Mouse (Mus musculus) liver, embryonic 16.5 days (tissue): Measurements from ENCODE around the gene Sparcl1. TPM values are rescaled to one million over a fixed set of nuclear protein-coding genes. Genes with fewer than 3 reads are reported as not detected.

Experiments used
- ATAC-seq: fragments of 200-750 bp; cut with Nextera tagmentation; 2 replicates; pipeline ENCODE4 v1.8.0; 2017; ENCODE audit warnings: low read depth, mild to moderate bottlenecking, moderate number of reproducible peaks, moderate library complexity
- H3K27ac ChIP-seq: fragments of 300-500 bp; sonication (generic); 2 replicates; pipeline ENCODE4 v1.5.1; 2014; ENCODE audit warnings: mild to moderate bottlenecking, low read length
- H3K27me3 ChIP-seq: fragments of 300-500 bp; sonication (generic); 2 replicates; pipeline ENCODE4 v1.6.1; 2014; ENCODE audit warnings: low read depth, low read length, mixed read lengths; ENCODE audit not compliant: control insufficient read depth, insufficient read depth
- H3K36me3 ChIP-seq: fragments of 300-500 bp; sonication (generic); 2 replicates; pipeline ENCODE4 v1.6.1; 2014; ENCODE audit warnings: mild to moderate bottlenecking; ENCODE audit not compliant: control insufficient read depth, insufficient read depth
- H3K4me1 ChIP-seq: fragments of 300-500 bp; sonication (generic); 2 replicates; pipeline ENCODE4 v1.6.1; 2014; ENCODE audit warnings: low read depth, low read length, mixed read lengths; ENCODE audit not compliant: control insufficient read depth
- H3K4me2 ChIP-seq: fragments of 300-500 bp; sonication (generic); 2 replicates; pipeline ENCODE4 v1.6.1; 2014; ENCODE audit warnings: low read depth, low read length, mixed read lengths
- H3K4me3 ChIP-seq: fragments of 300-500 bp; sonication (generic); 2 replicates; pipeline ENCODE4 v1.5.1; 2014; ENCODE audit warnings: low read depth, mild to moderate bottlenecking, low read length
- H3K9ac ChIP-seq: fragments of 300-500 bp; sonication (generic); 2 replicates; pipeline ENCODE4 v1.6.1; 2014; ENCODE audit warnings: low read depth, low read length
- H3K9me3 ChIP-seq: fragments of 300-500 bp; sonication (generic); replicated peaks from 2 replicates; pipeline ENCODE4 v1.6.1; 2016; ENCODE audit warnings: low read length; ENCODE audit not compliant: control insufficient read depth
- WGBS: fragments of 180-500 bp; shearing (Covaris S2); extraction: QIAGEN DNeasy Blood & Tissue Kit; methylation state at CpG from one replicate; pipeline ENCODE4 v1.1.7; 2014; ENCODE audit not compliant: insufficient replicate concordance; 5-methylcytosine and 5-hydroxymethylcytosine counted together
- polyA plus RNA-seq: library from polyadenylated mRNA; unstranded; fragments of >200 nt; fragmentation: Nextera tagmentation; extraction: Ambion mirVana; gene quantifications from 2 replicates; pipeline ENCODE4 v1.2.1, GENCODE M21; 2015

Sparcl1 gene
- 3.1 and 5.1 TPM in 2 replicates for polyA plus RNA-seq

- Histone ChIP-seq H3K36me3 (no peaks in the 10 kb centered on the region), H3K9me3 (no peaks in the 10 kb centered on the region), H3K9ac (no peak within 1 kb of the TSS), H3K4me1 (no peaks in the 10 kb centered on the region), H3K4me2 (no peak within 1 kb of the TSS), H3K4me3 (no peak within 1 kb of the TSS), H3K27ac (no peak within 1 kb of the TSS), H3K27me3 (no peaks in the 10 kb centered on the region)
- no peak for ATAC-seq
- WGBS = 47% methylated on average over 15 of the region's 15 CpGs
These were observed at the start of gene Sparcl1 for GRCm38 (mm10) chr5:104113491-104114172. Gene Sparcl1, minus strand, starts transcription at chr5:104113733.

DNA sequence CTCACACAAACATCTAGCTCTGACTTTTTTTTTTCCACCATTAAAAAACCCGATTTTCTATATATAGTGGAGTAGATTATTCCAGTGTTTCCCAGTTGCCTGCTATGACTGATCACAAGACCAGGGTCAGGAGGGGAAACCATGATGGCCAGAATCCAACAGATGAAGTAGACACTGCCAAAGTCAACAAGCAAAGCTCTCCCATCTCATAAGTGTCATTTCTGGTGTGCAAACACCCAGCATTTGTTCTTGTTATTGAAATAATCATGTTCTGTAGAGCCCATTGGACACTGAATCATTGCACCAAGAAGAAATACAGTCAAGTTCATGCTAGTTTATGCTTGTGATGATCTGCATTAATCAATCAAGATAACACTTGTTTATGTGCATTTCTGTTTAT lies 47.9 kb upstream of the Sparcl1 start:
- H3K27ac ChIP-seq = no peak overlapping the region
- 39% methylated on average over 1 of the region's 1 CpGs for WGBS
- no peak for ATAC-seq

DNA sequence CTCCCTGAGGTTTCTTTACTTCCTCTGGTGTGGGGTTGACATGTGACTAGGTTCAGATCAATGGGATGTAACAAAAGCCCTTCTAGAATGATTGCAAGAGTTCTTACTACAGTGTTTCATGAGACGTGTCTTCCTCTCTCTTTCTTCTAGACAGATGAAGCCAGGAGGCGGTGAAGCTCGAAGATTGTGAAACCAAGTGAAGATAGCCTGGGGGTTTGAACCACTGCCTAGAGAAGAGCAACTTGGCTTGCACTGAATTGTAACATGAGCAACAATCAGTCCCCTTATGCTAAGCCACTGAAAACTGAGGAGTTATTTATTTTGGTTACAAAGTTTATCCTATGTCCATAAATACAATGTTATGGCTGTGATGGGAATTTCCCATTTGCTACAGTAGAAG lies 47.0 kb upstream of the Sparcl1 start:
- no peak overlapping the region for H3K4me2 ChIP-seq
- H3K9me3 ChIP-seq = no peaks in the 10 kb centered on the region
- H3K9ac ChIP-seq = no peak overlapping the region
- 53% methylated on average over 3 of the region's 3 CpGs for WGBS
- H3K4me3 ChIP-seq = no peak overlapping the region
- no peak overlapping the region for H3K27ac ChIP-seq
- no peak for ATAC-seq
- no peaks in the 10 kb centered on the region for H3K27me3 ChIP-seq
- H3K36me3 ChIP-seq = no peaks in the 10 kb centered on the region
- no peaks in the 10 kb centered on the region for H3K4me1 ChIP-seq

More for the DNA sequence above, 47.9 kb upstream of the Sparcl1 start:
- no peak overlapping the region for H3K4me3 ChIP-seq
- H3K27me3 ChIP-seq = no peaks in the 10 kb centered on the region
- no peaks in the 10 kb centered on the region for H3K4me1 ChIP-seq
- H3K9ac ChIP-seq = no peak overlapping the region
- no peaks in the 10 kb centered on the region for H3K9me3 ChIP-seq
- H3K4me2 ChIP-seq = no peak overlapping the region
- no peaks in the 10 kb centered on the region for H3K36me3 ChIP-seq

GRCm38 (mm10) chr5:104158332-104159052 lies 45.0 kb upstream of the Sparcl1 start:
- Histone ChIP-seq H3K4me1 (no peaks in the 10 kb centered on the region), H3K9ac (no peak overlapping the region), H3K9me3 (no peaks in the 10 kb centered on the region), H3K36me3 (no peaks in the 10 kb centered on the region), H3K4me2 (no peak overlapping the region), H3K27ac (no peak overlapping the region), H3K4me3 (no peak overlapping the region), H3K27me3 (no peaks in the 10 kb centered on the region)
- 59% methylated on average over 7 of the region's 7 CpGs for WGBS
- no peak for ATAC-seq

DNA sequence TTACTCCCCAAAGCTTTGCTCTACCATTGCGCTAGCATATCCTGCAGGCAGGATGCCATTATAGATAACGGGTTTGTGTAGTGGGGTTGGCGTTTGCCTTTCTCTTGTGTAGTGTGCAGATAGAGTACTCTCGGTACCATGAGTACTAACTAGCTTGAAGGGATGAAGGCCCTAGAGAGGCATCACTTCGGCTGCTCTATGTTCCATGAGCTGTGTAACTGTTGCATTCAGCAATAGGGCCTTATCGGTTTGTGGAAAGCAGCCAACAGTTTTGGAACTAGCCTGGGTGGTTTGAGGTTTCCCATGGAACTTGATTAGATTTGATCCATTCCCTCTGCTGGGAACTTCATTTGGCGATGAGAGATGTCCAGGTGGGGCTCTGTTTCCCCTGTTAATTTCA lies 44.2 kb upstream of the Sparcl1 start:
- H3K27ac ChIP-seq = no peak overlapping the region
- no peaks in the 10 kb centered on the region for H3K27me3 ChIP-seq
- H3K4me3 ChIP-seq = no peak overlapping the region
- H3K4me1 ChIP-seq = no peaks in the 10 kb centered on the region
- ATAC-seq = no peak
- WGBS = 74% methylated on average over 7 of the region's 7 CpGs
- no peaks in the 10 kb centered on the region for H3K9me3 ChIP-seq
- no peaks in the 10 kb centered on the region for H3K36me3 ChIP-seq
- H3K4me2 ChIP-seq = no peak overlapping the region
- H3K9ac ChIP-seq = no peak overlapping the region

- no peaks in the 10 kb centered on the region for H3K36me3 ChIP-seq
- WGBS = 71% methylated on average over 6 of the region's 6 CpGs
- no peak overlapping the region for H3K9ac ChIP-seq
- no peak for ATAC-seq
- H3K4me1 ChIP-seq = no peaks in the 10 kb centered on the region
- H3K4me2 ChIP-seq = no peak overlapping the region
- no peaks in the 10 kb centered on the region for H3K27me3 ChIP-seq
- H3K27ac ChIP-seq = no peak overlapping the region
- H3K4me3 ChIP-seq = no peak overlapping the region
- no peaks in the 10 kb centered on the region for H3K9me3 ChIP-seq
These were observed 36.7 kb upstream of the Sparcl1 start for GRCm38 (mm10) chr5:104150196-104150595.

- no peaks in the 10 kb centered on the region for H3K9me3 ChIP-seq
- no peaks in the 10 kb centered on the region for H3K27me3 ChIP-seq
- H3K36me3 ChIP-seq = no peaks in the 10 kb centered on the region
- 18% methylated on average over 7 of the region's 7 CpGs for WGBS
- peak; percentile 27; the same call in 1 of the 2 replicates for ATAC-seq
- no peaks in the 10 kb centered on the region for H3K4me1 ChIP-seq
- H3K9ac ChIP-seq = no peak overlapping the region
- H3K4me3 ChIP-seq = no peak overlapping the region
- H3K4me2 ChIP-seq = no peak overlapping the region
- no peak overlapping the region for H3K27ac ChIP-seq
These were observed 35.8 kb upstream of the Sparcl1 start for GRCm38 (mm10) chr5:104149349-104149748.

DNA sequence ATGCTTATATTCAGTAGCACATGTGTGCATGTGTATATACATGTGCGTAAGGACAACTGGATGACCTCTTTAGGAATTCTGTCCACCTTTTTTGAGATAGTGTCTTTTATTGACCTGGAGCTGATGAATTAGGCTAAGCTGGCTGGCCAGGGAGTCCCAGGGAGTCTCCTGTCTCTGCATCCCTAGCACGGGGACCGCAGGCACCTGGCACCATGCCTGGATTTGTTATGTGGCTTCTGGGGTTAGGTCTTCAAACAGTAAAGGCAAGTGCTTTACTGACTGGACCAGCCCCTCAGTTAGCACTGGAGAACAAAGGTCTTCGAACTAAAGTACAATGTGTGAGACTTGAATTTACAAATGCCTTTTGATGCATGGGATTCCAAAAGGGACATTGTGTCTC lies 30.5 kb upstream of the Sparcl1 start:
- H3K9ac ChIP-seq = no peak overlapping the region
- no peaks in the 10 kb centered on the region for H3K36me3 ChIP-seq
- WGBS = 57% methylated on average over 4 of the region's 4 CpGs
- no peak overlapping the region for H3K27ac ChIP-seq
- ATAC-seq = no peak
- H3K9me3 ChIP-seq = no peaks in the 10 kb centered on the region
- H3K4me2 ChIP-seq = no peak overlapping the region
- no peaks in the 10 kb centered on the region for H3K4me1 ChIP-seq
- no peaks in the 10 kb centered on the region for H3K27me3 ChIP-seq
- H3K4me3 ChIP-seq = no peak overlapping the region

- WGBS = 37% methylated on average over 2 of the region's 2 CpGs
- H3K4me2 ChIP-seq = no peak overlapping the region
- H3K9ac ChIP-seq = no peak overlapping the region
- no peaks in the 10 kb centered on the region for H3K9me3 ChIP-seq
- no peak for ATAC-seq
- H3K4me3 ChIP-seq = no peak overlapping the region
- H3K27ac ChIP-seq = no peak overlapping the region
- H3K4me1 ChIP-seq = no peaks in the 10 kb centered on the region
- no peaks in the 10 kb centered on the region for H3K36me3 ChIP-seq
- no peaks in the 10 kb centered on the region for H3K27me3 ChIP-seq
These were observed 27.5 kb upstream of the Sparcl1 start for GRCm38 (mm10) chr5:104141067-104141466.
